Mouse (Mus musculus) cerebellum, postnatal 14 days (tissue): ENCODE data around the gene 1700012A03Rik.

Source experiments
- DNase-seq, 2 experiments: peaks; one replicate each; pipeline ENCODE4 v3.0.0; 2021; ENCODE audit warnings: mixed read lengths in 2 of 2

The 1700012A03Rik gene

DNA sequence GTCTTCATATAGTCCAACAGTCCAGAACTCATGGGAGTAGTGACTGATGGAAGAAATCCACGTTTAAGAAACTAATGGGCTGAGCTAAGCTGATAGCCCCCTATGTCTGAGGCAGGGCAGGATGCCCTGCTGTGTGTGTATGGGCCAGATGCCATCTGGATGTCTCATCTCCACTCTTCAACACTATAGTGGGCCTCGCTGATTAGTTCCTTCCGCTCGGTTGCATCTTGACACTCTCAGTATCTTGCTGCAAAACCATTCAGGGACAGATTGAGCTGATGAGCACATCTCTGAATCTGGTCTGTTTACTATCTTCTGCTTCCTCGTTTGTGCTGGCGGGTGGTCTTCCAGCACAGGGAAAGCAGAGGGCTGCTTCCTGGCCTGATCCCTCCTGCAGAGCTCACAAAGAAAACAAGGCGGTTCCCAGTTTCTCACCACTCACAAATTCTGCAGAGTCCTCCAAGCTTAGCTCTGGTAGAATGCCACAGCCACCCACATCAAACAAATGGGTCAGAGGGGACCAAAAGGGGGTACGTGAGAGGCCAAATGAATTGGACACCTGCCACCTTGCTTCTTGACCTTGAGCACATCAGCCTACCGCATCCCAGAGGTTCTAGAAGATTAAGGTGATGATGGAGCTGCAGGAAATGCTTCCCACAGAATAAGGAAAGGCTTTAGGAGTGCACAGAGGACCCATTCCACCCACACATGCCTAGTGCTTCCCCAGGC, 55.7 kb downstream of the 1700012A03Rik start:
- peak; percentile 49 to 62 for DNase-seq
